Mouse (Mus musculus) left cerebral cortex, postnatal 25 days (tissue): ENCODE measurements around the gene Dnm3. TPM values are rescaled to one million over a fixed set of nuclear protein-coding genes. Genes with fewer than 3 reads are reported as not detected.
A peak's percentile ranks its signal among the peaks of the same experiment; 100 is the strongest.

Source experiments
- DNase-seq, 2 experiments: peaks; one replicate each; pipeline ENCODE4 v3.0.0; 2022; ENCODE audit warnings: low spot score in 2 of 2, mixed read lengths in 1 of 2
- intact Hi-C: fragments of 180-260 bp; cut with DNase I; formaldehyde crosslinking; loops from one replicate; pipeline ENCODE4 v1.15.1; 2025
- total RNA-seq, 2 experiments: library from RNA; stranded (reverse); gene quantifications; 2 replicates each; pipeline ENCODE4 v1.2.3; 2021

Gene Dnm3
- total RNA-seq, 2 experiments from 2014 or later = 87.6 to 94.1 TPM

- intact Hi-C loops = no loop called here
- DNase-seq = no peak
Observed at GRCm38 (mm10) chr1:162346456-162347011, 131.3 kb downstream of the Dnm3 start.

DNA sequence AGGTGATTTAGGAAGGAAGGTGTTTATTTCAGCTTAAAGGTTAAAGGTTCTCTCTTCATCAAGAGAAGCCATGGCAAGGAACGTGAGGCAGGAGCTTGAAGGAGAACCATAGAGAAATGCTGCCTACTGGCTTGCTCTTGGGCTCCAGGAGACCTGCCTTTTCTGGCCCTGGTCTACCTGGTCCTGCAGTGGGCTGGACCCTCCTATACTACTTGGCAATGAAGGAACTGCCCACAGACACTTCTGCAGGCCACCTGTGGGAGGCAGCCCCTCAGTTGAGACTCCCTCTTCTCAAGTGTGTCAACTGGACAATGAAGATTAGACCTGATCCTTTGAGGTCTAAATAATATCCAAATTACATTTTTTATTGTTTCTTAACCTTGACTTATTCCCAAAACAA, 140.7 kb downstream of the Dnm3 start:
- DNase-seq = no peak
- intact Hi-C loops = loop anchor here (10.0 kb wide), 1 partner anchor 582 kb away; no protein-coding TSS in a partner anchor

GRCm38 (mm10) chr1:162336640-162337039, 141.2 kb downstream of the Dnm3 start:
- intact Hi-C loops = loop anchor here (10.0 kb wide), 1 partner anchor 582 kb away; no protein-coding TSS in a partner anchor
- DNase-seq = peak in 1 of 2 experiments; percentile 74

DNA sequence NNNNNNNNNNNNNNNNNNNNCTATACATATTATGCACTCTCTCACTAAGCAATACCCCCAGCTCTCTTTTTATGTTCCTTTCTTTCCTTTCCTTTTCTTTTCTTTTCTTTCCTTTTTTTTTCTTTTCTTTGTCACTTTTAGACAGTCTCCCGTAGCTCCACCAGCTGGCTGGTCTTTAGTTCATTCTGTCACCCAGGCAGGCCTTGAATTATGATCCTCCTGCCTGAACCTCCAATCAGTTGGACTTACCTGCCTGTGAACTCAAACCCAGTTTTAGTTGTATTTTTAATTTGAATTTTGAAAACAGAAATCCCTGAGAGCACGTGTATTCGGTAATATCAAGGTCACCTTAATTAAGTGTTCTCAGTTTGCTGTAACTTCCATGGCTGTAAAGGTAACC, 141.6 kb downstream of the Dnm3 start:
- intact Hi-C loops = loop anchor here (10.0 kb wide), 1 partner anchor 581 kb away; no protein-coding TSS in a partner anchor
- DNase-seq = no peak

DNA sequence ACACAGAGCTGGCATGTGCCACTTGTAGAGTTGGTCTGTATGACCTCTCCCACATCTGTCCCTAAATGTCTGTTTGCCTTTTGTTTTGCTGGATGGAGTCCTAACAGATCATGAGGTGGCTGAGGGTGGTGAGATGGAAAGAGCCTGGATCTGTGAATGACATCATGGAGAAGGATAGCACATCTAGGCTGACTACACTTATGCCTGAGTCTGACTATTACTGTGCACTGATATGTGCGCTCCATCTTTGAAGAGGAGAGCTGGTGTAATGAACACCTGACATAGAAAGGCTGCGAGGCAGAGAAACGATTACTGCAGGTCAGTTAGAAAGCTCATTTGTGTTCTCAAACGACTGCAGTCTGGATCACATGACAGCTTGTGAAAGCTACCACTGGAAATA, 149.2 kb downstream of the Dnm3 start:
- intact Hi-C loops = no loop called here
- DNase-seq = no peak

DNA sequence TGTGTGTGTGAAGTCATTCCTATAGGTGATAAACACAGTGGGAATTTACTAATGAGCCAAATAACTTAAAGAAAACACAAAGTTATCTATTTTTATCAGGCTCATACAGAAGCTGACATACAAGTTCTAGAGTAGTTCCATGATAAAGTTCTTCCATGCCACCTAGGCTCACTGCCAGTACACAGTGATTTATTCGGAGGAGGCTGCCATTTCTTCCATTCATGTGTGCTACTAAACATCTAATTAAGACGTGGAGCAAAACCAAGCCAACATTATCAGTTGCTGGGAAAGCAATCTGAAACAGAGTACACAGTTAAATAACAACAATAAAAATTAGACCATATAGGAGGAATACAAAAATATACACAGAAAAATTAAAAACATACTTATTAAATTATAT, 150.2 kb downstream of the Dnm3 start:
- DNase-seq = no peak
- intact Hi-C loops = no loop called here

- no peak for DNase-seq
- intact Hi-C loops = no loop called here
Observed at GRCm38 (mm10) chr1:162324412-162324811, 153.4 kb downstream of the Dnm3 start.

DNA sequence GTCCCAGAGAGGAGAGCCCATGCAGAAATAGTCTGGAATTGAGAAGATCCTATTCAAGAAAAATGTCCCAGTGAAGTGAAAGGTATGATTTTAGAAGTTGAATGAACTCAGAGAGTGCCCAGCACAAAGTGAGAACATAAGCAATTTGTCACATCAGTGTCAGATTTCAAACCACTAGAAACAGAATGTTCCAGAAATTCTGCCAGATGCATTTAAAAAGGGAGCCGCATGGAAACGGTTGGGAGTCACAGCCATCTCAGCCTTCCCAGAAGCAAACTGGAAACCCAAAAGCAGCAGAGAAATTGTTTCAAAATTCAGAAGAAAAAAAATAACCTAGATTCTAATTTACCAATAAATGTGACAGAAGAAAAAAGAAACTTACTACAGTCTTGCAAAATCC, 154.7 kb downstream of the Dnm3 start:
- intact Hi-C loops = no loop called here
- no peak for DNase-seq

DNA sequence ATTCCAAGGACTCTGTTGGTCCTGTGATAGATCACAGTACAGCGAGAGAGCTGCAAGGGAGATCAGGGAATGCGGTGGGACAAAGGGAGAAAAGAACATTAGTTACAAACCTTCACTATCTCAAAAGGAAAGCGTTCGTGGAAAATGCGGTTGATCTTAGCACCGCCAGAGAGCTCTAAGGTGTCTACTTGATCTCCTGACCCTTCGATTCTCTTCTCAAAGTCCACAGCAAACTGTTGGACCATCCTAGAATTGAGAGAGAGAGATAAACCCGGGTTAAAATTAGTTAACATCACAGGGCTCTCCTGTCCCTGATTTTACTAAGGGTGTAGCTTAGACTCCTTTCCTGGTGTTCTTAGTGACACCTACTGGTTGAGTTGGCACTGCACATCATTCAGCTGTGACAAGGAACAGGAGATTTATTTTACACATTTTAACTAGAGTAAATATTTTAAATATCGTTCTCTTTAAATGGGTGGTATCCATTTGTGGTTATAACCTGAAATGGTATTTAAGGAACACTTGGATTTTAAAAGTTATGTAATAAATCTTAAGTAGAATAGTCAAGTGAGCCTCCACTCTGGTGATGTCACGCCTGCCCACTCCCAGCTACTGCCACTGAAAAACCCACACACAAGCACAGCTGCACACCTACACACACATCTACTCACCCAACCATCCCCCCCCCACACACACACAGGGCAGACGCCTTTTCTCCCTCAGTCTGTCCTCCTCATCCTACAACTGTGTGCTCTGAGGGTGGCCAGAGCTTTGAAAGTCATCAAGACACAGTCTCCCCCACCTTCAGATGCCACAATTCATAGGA, 164.2 kb downstream of the Dnm3 start:
- intact Hi-C loops = loop anchor here (1.0 to 5.0 kb wide), 3 partner anchors 151 to 337 kb away; no protein-coding TSS in a partner anchor
- peak; percentile 40 to 70 for DNase-seq

DNA sequence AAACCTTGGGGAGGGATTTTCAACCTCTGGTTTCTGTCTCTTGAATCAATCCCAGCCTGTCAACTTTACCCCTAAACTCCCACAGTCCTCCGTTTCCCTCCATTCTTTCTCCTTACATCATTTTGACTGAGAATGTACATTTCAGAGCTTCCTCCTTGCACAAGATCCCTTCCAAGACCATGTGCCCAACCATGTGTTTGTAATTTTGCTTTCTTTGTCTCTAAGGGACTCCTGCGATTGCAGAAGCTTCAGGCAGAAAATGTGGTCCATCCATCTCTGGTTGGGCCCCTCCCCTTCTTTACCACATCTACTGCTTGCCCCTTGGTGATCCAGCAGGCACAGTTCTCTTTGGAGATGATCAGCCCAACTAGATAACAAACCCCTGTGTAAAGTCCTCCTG, 165.2 kb downstream of the Dnm3 start:
- no peak for DNase-seq
- intact Hi-C loops = loop anchor here (1.0 to 5.0 kb wide), 3 partner anchors 150 to 336 kb away; no protein-coding TSS in a partner anchor

- peak in 1 of 2 experiments; percentile 53 for DNase-seq
- intact Hi-C loops = loop anchor here (2.0 to 5.0 kb wide), 2 partner anchors 150 to 335 kb away; no protein-coding TSS in a partner anchor
Observed at GRCm38 (mm10) chr1:162312152-162312551, 165.7 kb downstream of the Dnm3 start.

GRCm38 (mm10) chr1:162305247-162305646, 172.6 kb downstream of the Dnm3 start:
- intact Hi-C loops = no loop called here
- peak; percentile 30 to 74 for DNase-seq

- intact Hi-C loops = no loop called here
- DNase-seq = no peak
Observed at GRCm38 (mm10) chr1:162302480-162302879, 175.4 kb downstream of the Dnm3 start.

DNA sequence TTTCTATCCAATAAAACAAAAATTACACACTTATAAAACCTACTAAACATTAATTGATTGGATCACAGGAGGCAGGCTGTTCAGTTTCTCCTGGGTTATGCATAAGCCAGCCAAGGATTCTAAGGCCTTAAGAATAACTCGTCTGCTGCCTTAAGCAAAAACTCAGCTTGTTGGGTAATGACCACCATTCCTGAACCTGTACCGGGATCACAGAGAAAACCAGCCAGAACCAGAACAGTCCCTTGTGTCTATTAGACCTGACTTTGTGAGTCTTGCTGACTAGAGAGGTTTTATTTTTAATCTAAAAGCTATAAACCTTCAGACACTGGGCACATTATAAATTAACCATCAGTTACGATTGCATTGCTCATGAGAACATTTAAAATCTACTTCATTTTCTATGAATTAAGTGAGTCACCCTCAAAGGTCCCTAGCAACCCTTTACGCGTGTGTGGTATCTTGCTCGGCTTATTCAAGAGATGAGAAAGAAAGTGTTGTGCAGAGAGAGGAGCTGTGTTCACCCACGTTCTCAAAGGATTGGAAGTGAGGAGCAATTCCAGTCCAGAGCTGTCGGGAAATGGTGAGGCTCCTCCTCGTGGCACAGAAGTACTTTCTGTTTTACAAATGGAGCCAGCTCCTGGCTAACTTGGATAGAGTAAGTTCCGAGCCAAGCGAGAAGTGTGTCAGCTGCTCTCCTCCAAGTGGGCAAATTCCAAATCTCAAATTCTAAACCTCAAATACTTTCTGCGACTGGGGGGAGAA, 178.1 kb downstream of the Dnm3 start:
- peak; percentile 46 to 82 for DNase-seq
- intact Hi-C loops = no loop called here

DNA sequence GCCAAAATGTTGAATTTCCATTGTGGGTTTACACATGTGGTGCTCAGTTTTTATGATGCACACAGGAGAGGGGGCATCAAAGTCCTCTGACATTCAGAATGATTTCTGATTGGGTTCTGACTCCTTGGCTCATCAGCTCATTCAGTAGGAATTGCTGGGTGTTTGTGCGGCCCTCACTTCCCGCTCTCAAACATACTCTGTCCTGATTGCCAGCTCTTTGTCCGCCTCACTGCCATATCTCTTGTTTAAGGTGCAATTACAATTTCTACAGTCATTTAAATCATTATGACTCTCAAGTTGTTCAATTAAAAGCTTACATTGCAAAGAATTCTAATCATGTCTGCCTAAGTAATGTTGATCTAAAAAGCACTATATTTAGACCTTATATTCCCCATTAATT, 179.3 kb downstream of the Dnm3 start:
- intact Hi-C loops = no loop called here

GRCm38 (mm10) chr1:162295443-162295842, 182.4 kb downstream of the Dnm3 start:
- intact Hi-C loops = no loop called here

More for the DNA sequence above, 179.3 kb downstream of the Dnm3 start:
- DNase-seq = no peak

DNA sequence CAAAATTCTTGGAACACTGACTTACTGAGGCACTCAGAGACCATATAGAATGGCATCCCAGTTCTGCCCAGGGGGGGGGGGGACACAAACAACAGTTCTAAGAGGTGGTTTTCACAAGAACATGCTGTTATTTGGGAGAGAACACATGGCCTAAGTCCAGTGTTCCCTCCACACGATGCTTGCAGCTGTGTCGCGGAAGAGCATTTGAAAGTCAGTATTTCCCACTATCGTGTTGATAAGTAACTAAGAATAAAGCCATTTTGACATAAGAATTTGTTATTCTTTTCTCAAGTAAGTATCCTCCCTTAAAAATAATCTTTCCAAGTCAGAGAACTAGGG, 183.3 kb downstream of the Dnm3 start:
- intact Hi-C loops = no loop called here
- DNase-seq = no peak

More at GRCm38 (mm10) chr1:162295443-162295842, 182.4 kb downstream of the Dnm3 start:
- DNase-seq = no peak

- intact Hi-C loops = no loop called here
- peak in 1 of 2 experiments; percentile 38 for DNase-seq
Observed at GRCm38 (mm10) chr1:162293732-162294571, 183.9 kb downstream of the Dnm3 start.

- no peak for DNase-seq
- intact Hi-C loops = no loop called here
Observed at GRCm38 (mm10) chr1:162286910-162287309, 190.9 kb downstream of the Dnm3 start.
